Mouse (Mus musculus) cerebellum, adult 11 months (tissue): ENCODE measurements at regions not wholly inside any gene's neighbourhood (a gene's known extent, or its start where the extent isn't known, plus 50 kb on each side); places are given as distances from the start of the nearest gene placed in this dataset.
A peak's percentile ranks its signal among the peaks of the same experiment; 100 is the strongest.

ENCODE experiments used
- DNase-seq: peaks from one replicate; pipeline ENCODE4 v3.0.0; 2022

DNA sequence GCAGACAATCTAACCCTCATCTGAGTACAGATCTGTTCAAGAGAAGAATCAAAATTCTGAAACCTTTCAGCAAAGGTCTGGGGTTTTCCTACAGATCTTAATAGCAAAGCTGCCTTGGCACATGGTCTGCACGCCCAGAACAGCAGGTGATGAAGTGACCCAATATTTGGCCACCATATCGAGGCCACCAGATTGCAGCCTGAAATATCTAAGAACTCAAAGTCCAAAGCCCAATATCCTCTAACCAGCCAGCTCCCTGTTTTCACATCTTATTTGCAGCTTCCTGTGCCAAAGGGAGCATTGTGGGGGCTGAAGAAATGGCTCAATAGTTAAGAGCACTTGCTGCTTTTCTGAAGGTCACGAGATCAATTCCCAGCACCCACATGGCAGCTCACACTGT, 52.8 kb upstream of the Rgs7 start:
- DNase-seq, result peak; percentile 57
